Mouse (Mus musculus): Measurements from ENCODE around the gene Odf3l1. TPM values are rescaled to one million over a fixed set of nuclear protein-coding genes. Genes with fewer than 3 reads are reported as not detected.
"Not testable (repeated sequence)": the region's sequence is repeated elsewhere in the genome, so short reads cannot be mapped to it uniquely, and the experiment has no call there.

Odf3l1 gene
- total RNA-seq (2021), result not detected
- long read RNA-seq, experiment 1, result 0 reads
- long read RNA-seq, experiment 2, result 0 reads

DNA sequence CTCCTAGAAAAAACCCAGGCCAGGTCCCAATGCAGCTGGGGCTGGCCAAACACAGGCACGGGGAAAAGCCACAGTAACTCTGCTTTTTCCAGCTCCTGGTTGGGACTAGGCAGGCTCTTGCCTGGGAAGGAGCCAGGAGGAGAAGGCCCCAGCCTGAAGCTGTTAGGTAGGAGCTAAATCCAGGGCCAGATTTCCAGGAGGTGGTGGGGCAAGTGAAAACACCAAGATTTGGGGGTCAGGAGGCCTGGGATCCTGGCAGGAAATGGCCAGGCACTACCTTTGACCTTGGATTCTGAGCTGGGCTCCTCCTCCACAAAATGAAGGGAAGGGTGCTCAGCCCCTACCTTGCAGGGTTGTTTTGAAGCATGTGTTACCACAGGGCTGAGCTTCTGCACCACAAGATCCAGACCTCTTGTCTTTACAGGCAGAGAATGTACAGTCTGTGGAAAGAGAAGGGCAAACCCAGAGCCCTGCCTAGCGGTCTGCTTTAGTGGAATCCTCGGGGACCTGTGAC lies at the start of gene Odf3l1:
Odf3l1 (minus strand) TSS at position 464 of the 514 bp plus-strand sequence.
- DNase-seq (ENCODE audit: low spot score), result no peak

- DNase-seq (ENCODE audit: low spot score), result no peak
These were observed 49.5 kb upstream of the Odf3l1 start for GRCm38 (mm10) chr9:56913991-56914390.

DNA sequence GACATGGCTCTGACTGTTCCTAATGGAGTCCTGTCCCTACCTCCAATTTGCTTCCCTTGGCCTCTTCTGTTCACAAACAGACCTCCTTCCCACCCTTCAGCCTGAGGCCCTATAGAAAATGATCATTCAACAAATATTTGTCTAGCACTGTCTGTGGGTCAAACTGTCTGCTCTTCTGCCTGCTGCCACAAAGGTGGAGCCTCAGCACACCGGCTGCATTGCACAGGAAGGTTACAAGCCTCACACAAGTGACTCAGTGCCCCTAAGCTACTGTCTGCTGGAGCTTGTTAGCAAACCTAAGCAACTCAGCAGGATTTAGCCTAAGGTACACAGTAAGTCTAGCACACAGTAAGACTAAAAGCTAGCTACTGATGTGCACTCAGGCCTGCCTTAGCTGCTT lies 46.5 kb upstream of the Odf3l1 start:
- DNase-seq (ENCODE audit: low spot score), result no peak

GRCm38 (mm10) chr9:56909991-56910390 lies 45.5 kb upstream of the Odf3l1 start:
- DNase-seq (ENCODE audit: low spot score), result not testable (repeated sequence)

GRCm38 (mm10) chr9:56907549-56907948 lies 43.1 kb upstream of the Odf3l1 start:
- DNase-seq (ENCODE audit: low spot score), result no peak

DNA sequence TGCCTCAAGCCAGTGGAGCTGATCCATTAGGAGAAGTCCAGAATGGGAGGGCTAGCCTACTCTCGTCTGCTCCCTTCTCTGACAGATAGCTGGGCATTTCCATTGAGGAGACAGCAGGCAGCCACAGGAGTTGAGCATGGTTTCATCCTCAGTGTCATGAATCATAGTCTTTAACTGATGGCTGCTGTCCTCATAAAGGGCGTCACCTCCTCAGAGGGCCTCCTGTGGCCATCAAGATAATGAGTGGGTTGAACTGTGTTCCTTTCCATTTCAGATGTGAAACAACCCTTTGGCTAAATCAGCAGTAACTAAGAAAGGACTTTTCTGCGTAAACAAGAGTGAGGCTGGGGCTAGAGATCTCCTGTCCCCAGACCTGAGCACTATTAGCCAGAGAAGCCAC lies 39.2 kb upstream of the Odf3l1 start:
- DNase-seq (ENCODE audit: low spot score), result no peak

DNA sequence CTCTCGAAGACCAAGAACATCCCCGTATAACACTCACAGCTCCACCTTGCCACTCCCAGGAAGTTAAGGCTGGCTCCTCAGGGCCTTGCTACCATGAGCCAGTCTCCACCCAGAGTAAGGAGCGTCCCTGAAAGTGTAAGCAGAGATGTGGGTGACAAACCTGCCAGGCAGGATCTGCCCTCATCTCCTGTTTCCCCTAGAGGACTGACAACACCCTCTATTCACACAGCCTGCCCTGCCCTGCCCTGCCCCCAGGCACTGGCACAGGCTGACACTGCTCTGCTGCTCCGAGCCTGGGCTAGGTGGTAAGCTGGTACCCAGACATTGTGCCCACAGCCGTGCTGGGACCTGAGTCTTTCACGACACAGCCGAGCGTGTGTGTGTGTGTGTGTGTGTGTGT lies 36.7 kb upstream of the Odf3l1 start:
- DNase-seq (ENCODE audit: low spot score), result no peak

DNA sequence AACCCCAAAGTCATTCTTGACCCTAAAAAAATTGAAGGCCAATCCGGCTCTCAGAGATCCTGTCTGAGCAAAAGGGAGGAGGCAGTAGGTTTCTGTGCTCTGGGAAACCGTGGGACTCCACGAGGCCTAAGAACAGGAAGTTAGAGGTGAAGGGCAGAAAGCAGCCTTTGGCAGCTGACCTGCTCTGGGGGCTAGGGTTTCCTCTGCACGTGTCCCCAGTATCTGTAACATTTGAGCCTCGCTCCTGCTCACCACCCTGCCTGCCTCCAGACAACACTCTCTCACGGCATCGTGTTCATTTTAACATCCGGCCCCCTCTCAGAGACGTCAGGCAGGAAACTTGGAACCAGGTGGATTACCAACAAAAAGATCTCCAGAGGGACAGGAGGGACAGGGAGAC lies 36.1 kb upstream of the Odf3l1 start:
- DNase-seq (ENCODE audit: low spot score), result no peak

GRCm38 (mm10) chr9:56900060-56900459 lies 35.6 kb upstream of the Odf3l1 start:
- DNase-seq (ENCODE audit: low spot score), result no peak

- no peak for DNase-seq (ENCODE audit: low spot score)
These were observed 34.9 kb upstream of the Odf3l1 start for GRCm38 (mm10) chr9:56899409-56899808.

- DNase-seq (ENCODE audit: low spot score), result no peak
These were observed 32.3 kb upstream of the Odf3l1 start for GRCm38 (mm10) chr9:56896779-56897178.

DNA sequence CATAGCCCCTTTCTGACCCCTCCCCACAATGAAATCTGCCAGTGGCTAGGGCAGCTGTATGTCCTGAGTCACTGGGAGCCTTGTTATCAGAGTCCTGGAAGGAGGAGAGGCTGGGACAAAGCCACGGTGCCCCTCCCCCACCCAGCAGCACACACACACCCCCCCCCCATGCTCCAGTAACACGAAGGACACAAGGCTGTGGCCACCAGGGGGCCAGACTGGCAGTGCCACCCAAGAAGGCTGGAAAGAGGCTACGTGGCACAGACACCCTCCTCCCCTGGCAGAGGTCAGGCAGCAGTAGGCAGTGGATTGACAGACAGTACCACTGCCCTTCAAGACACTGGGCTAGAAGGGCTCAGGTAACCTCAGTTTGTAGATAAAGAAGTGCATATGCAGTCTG lies 29.5 kb upstream of the Odf3l1 start:
- DNase-seq (ENCODE audit: low spot score), result no peak

- no peak for DNase-seq (ENCODE audit: low spot score)
These were observed 28.8 kb upstream of the Odf3l1 start for GRCm38 (mm10) chr9:56893313-56893712.

DNA sequence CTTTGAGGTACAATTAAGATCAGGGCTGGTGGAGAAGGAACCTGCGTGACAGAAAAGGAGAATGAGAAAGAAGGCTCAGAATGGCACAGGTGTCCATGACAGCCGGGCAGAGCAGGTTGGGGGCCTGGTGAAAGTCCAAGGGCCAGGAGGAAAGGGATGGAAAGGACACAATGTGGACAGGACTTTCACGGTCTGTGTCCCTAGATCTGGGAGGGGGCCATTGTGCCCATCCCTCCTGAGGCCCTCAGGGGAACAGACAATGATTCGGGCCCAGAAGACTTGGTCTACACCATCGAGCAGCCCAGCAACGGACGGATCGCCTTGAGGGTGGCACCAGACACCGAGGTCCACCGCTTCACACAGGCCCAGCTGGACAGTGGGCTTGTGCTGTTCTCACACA lies 27.6 kb upstream of the Odf3l1 start:
- no peak for DNase-seq (ENCODE audit: low spot score)

DNA sequence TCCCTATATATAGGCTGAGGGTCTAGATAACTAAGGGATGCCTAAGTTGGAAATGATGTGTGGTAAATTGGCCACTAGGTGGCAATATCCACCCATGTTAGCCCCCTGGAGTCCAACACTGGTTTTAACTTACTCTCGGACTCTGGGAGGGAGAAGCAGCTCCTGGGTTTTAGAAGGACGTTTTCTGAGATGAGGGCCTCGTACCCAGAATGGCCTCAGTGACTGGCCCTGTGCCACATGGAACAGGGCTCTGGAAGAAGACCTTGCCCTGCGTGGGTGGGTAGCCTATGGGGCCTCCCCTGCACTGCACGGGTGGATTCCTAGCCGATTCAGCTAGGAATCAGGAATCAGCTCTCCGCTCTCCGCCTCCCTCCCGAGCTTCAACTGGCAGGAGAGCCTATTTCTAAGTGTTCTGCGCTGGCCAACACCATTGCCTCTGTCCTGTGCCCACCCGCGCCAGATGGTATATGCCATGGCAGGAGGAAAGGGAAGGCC lies 27.1 kb upstream of the Odf3l1 start:
- peak; percentile 81 for DNase-seq (ENCODE audit: low spot score)

DNA sequence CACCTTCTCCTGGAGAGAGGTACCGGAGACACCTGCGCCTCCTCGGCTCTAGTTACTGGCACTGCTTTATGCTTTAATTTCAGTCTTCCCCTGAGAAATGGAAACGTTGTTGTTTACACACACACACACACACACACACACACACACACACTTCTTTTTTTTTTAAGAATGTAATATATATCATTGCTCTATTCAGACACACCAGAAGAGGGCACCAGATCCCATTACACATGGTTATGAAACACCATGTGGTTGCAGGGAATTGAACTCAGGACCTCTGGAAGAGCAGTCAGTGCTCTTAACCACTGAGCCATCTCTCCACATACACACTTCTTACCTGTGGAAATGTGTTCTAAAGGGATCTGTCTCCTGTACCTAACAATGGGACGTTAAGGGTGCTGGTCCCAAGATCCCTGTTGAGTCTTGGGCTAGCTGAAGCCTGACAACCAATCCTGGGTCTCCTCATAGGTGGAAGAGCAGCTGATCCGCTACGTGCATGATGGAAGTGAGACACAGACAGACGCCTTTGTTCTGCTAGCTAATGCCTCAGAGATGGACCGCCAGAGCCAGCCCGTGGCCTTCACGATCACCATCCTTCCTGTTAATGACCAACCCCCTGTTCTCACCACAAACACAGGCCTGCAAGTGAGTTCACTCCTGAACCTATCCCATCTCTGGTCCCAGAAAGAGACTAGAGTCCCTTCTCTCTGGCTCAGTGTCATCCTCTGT lies 26.2 kb upstream of the Odf3l1 start:
- DNase-seq (ENCODE audit: low spot score), result no peak

DNA sequence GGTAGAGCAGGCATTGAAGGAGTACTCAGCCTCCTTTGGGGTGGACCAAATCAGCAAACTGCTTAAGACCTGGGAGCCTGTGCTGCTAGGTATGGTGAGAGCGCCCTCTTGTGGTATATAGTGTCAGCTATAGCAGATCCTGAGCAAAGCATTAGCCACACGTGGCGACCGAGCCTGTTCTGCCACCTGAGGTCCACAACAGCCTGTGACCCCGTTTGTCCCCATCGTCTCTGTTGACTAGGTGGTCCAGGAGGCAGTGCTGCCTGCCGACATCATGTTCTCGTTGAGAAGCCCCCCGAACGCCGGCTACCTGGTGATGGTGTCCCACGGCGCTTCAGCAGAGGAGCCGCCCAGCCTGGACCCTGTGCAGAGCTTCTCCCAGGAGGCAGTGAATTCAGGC lies 25.3 kb upstream of the Odf3l1 start:
- peak; percentile 84 for DNase-seq (ENCODE audit: low spot score)

GRCm38 (mm10) chr9:56887581-56887980 lies 23.1 kb upstream of the Odf3l1 start:
- no peak for DNase-seq (ENCODE audit: low spot score)

- DNase-seq (ENCODE audit: low spot score), result no peak
These were observed 22.1 kb upstream of the Odf3l1 start for GRCm38 (mm10) chr9:56886601-56887000.

DNA sequence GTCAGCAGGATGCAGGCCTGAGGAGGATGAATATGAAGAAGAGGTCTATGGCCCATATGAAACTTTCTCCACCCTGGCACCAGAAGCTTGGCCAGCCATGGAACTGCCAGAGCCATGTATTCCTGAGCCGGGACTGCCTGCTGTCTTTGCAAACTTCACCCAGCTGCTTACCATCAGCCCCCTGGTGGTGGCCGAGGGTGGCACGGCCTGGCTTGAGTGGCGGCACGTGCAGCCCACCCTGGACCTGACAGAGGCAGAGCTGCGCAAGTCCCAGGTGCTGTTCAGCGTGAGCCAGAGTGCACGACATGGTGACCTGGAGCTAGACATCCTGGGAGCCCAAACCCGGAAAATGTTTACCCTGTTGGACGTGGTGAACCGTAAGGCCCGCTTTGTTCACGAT lies 21.6 kb upstream of the Odf3l1 start:
- no peak for DNase-seq (ENCODE audit: low spot score)

DNA sequence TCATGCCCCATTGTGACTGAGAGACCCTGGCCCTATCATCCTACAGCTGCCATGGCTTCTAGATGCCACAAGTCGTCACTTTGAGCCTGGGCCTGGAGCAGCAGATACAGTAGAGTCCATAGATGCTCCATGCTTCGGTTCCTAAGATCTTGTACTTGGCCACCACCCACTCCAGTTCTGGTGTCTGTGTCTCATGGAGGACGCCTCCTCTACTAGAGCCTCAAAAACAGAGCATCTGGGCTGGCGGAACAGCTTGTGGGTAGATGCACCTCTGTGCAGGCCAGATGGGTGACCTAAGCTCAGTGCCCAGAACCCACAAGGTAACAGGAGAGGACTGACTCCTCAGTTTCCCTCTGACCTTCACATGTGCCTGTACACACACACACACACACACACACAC lies 19.8 kb upstream of the Odf3l1 start:
- no peak for DNase-seq (ENCODE audit: low spot score)

- DNase-seq (ENCODE audit: low spot score), result no peak
These were observed 19.0 kb upstream of the Odf3l1 start for GRCm38 (mm10) chr9:56883470-56883869.

GRCm38 (mm10) chr9:56882818-56883217 lies 18.3 kb upstream of the Odf3l1 start:
- DNase-seq (ENCODE audit: low spot score), result peak; percentile 69

All from gastrocnemius, adult 18-20 months (tissue).